Mouse (Mus musculus) C2C12 (cell line): ENCODE data around the gene Ptpn5. TPM values are rescaled to one million over a fixed set of nuclear protein-coding genes. Genes with fewer than 3 reads are reported as not detected.
A peak's percentile ranks its signal among the peaks of the same experiment; 100 is the strongest.

Experiments
- H3K27me3 ChIP-seq: one replicate; pipeline ENCODE4 v1.6.1; 2011; ENCODE audit not compliant: control insufficient read depth, insufficient read depth, insufficient read length
- H3K36me3 ChIP-seq: one replicate; pipeline ENCODE4 v1.6.1; 2011; ENCODE audit not compliant: control insufficient read depth, insufficient read depth
- H3K4me3 ChIP-seq: one replicate; pipeline ENCODE4 v1.5.1; 2011; ENCODE audit warnings: mild to moderate bottlenecking, control low read depth; ENCODE audit not compliant: poor library complexity, insufficient read depth, severe bottlenecking
- H3K79me2 ChIP-seq: one replicate; pipeline ENCODE4 v1.6.1; 2011; ENCODE audit not compliant: control insufficient read depth, insufficient read depth
- H3K79me3 ChIP-seq: one replicate; pipeline ENCODE4 v1.6.1; 2011; ENCODE audit warnings: low read depth, control low read depth
- H3ac ChIP-seq: one replicate; pipeline ENCODE3; 2011; ENCODE audit warnings: low read depth; ENCODE audit not compliant: control insufficient read depth, insufficient read length
- CEBPB ChIP-seq: IDR thresholded peaks from one replicate; pipeline ENCODE4 v1.6.1; 2011; ENCODE audit warnings: low read depth, mild to moderate bottlenecking, control low read depth, moderate library complexity
- CTCF ChIP-seq: IDR thresholded peaks from one replicate; pipeline ENCODE4 v1.5.1; 2011; ENCODE audit not compliant: control insufficient read depth, insufficient read depth, insufficient read length
- FOSL1 ChIP-seq: IDR thresholded peaks from one replicate; pipeline ENCODE4 v1.8.0; 2011; ENCODE audit warnings: mild to moderate bottlenecking, low read length; ENCODE audit not compliant: poor library complexity, insufficient read depth, severe bottlenecking
- MAX ChIP-seq: IDR thresholded peaks from one replicate; pipeline ENCODE4 v1.6.1; 2011; ENCODE audit warnings: mild to moderate bottlenecking, control low read depth
- MYOD1 ChIP-seq: IDR thresholded peaks from one replicate; pipeline ENCODE4 v1.6.1; 2011; ENCODE audit warnings: low read depth; ENCODE audit not compliant: control insufficient read depth, insufficient read length
- MYOG ChIP-seq: IDR thresholded peaks from one replicate; pipeline ENCODE4 v1.6.1; 2011; ENCODE audit not compliant: control insufficient read depth, insufficient read length; ENCODE audit errors: extremely low read depth
- USF1 ChIP-seq: IDR thresholded peaks from one replicate; pipeline ENCODE4 v1.6.1; 2011; ENCODE audit warnings: low read depth, mild to moderate bottlenecking, control low read depth, moderate library complexity
- polyA plus RNA-seq: library from polyadenylated mRNA; unstranded; fragments of >200 nt; fragmentation: generic; extraction: Trizol; gene quantifications from one replicate; pipeline ENCODE4 v1.2.1, GENCODE M21; 2012; ENCODE audit warnings: missing spikeins

Ptpn5 gene
- polyA plus RNA-seq, 1 experiment, result 0.16 TPM

DNA sequence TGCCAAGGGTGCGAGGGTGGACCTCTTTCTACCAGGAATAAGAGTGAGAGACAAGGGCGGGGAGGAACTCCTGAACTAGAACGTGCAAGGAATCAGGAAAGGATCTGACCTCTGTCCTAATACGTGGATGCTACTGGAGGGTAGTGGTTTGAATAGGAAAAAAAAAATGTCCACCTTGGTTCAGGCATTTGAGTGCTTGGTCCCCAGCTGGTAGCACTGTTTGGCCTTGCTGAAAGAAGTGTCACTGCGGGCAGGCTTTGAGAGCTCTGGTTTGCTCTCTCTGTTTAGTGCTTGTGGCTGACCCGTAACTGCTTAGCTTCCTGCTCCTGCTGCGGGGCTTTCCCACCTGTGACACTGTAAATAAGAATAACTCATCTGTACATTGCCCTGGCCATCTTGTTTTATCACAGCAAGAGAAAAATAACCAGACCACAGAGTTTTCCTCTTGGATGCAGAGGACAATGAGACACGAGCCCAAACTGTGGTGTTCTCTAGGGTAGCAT is 6.4 kb upstream of the Ptpn5 start:
- Histone ChIP-seq H3K27me3 (no peaks in the 10 kb centered on the region), H3K4me3 (no peak overlapping the region), H3K79me3 (no peaks in the 10 kb centered on the region), H3ac (no peak overlapping the region), H3K36me3 (no peaks in the 10 kb centered on the region), H3K79me2 (no peaks in the 10 kb centered on the region)
- TF ChIP-seq USF1 (no peak), CEBPB (no peak), CTCF (no peak), MAX (no peak), MYOD1 (no peak), FOSL1 (no peak), MYOG (no peak)

DNA sequence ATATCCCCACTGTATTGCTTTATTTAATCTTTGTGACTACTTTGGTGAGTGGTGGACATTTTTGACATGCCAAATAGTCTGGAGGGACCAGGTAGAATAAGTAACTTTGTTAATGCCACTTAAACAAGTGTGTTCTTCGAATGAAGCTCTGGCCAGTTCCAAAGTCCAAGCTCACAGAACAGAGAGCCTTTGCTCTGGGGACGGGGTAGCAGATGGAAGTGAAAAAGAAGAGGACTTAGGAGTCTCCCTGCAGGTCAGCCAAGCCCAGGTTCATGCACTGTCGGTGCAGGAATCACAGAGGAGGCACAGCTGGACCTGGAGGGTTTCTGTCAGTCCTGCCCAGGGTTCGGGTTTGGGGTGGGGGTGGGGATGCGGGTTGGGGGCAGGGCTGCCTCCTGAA is 1.1 kb upstream of the Ptpn5 start:
- no peak for TF ChIP-seq MAX
- no peak for TF ChIP-seq CTCF
- no peak for TF ChIP-seq MYOG
- no peak for TF ChIP-seq MYOD1
- no peak for TF ChIP-seq CEBPB
- no peak for TF ChIP-seq FOSL1
- no peaks in the 10 kb centered on the region for H3K79me2 ChIP-seq
- H3K27me3 ChIP-seq, result peaks cover 29% of the 10 kb centered on the region
- H3ac ChIP-seq, result no peak overlapping the region
- no peak overlapping the region for H3K4me3 ChIP-seq
- H3K36me3 ChIP-seq, result no peaks in the 10 kb centered on the region
- no peaks in the 10 kb centered on the region for H3K79me3 ChIP-seq

GRCm38 (mm10) chr7:47132931-47133260 is 588 bp downstream of the Ptpn5 start:
- peaks cover 29% of the 10 kb centered on the region for H3K27me3 ChIP-seq
- TF ChIP-seq MYOG (no peak), MYOD1 (no peak), CEBPB (no peak), MAX (no peak), FOSL1 (no peak), USF1 (no peak), CTCF (no peak)
- no peak overlapping the region for H3ac ChIP-seq
- no peaks in the 10 kb centered on the region for H3K36me3 ChIP-seq
- H3K79me3 ChIP-seq, result no peaks in the 10 kb centered on the region
- no peak overlapping the region for H3K4me3 ChIP-seq
- H3K79me2 ChIP-seq, result no peaks in the 10 kb centered on the region

DNA sequence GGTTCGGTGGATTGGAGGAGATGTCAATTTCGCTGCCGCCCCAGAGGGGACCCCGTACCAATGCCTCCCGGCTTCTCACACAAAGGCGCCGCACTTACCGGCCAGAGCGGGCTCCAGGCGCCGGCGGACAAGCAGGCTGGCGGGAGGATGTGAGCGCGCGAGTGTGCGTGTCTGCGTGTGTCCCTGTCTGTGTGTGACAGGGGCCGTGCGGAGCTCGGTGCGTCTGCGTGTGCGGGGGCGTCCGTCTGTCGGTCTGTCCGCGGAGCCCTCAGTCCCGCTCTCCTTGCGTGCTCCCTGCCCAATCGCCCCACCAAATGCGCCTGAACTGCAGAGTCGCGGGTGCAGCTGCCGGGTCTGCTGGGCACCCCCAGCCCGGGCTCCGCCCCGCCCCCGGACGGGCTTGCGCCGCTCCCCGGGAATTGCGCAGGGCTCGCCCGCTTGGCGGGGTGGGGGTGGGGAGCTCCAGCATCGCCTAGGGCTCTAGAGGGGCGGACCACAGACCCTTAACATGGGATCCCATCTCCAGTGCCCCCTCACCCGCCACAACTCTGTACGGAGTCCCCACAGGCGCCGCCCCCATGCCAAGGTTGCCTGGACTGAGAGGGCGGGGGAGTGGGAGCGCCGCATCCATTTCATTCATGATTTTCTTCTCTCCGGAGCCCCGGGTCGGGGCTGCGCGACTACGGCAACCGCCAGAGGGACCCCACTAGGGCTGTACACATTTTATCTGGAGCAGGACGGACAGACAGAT is 1.1 kb downstream of the Ptpn5 start:
- Histone ChIP-seq H3K4me3 (no peak overlapping the region), H3K27me3 (peaks cover 29% of the 10 kb centered on the region)

GRCm38 (mm10) chr7:47131840-47132179 is 1.7 kb downstream of the Ptpn5 start:
- no peaks in the 10 kb centered on the region for H3K79me2 ChIP-seq
- H3K36me3 ChIP-seq, result no peaks in the 10 kb centered on the region
- no peak overlapping the region for H3K4me3 ChIP-seq
- H3K27me3 ChIP-seq, result peaks cover 29% of the 10 kb centered on the region
- H3K79me3 ChIP-seq, result no peaks in the 10 kb centered on the region
- TF ChIP-seq MYOG (no peak), FOSL1 (no peak), MYOD1 (no peak), CTCF (no peak), MAX (no peak), USF1 (no peak), CEBPB (no peak)
- no peak overlapping the region for H3ac ChIP-seq

More for the DNA sequence above, 1.1 kb downstream of the Ptpn5 start:
- H3K36me3 ChIP-seq, result no peaks in the 10 kb centered on the region
- H3K79me2 ChIP-seq, result no peaks in the 10 kb centered on the region
- peak overlapping the region; percentile 36 for H3ac ChIP-seq
- no peaks in the 10 kb centered on the region for H3K79me3 ChIP-seq
- TF ChIP-seq CTCF (no peak), MAX (no peak), USF1 (no peak), FOSL1 (no peak), MYOG (no peak), MYOD1 (no peak), CEBPB (no peak)

DNA sequence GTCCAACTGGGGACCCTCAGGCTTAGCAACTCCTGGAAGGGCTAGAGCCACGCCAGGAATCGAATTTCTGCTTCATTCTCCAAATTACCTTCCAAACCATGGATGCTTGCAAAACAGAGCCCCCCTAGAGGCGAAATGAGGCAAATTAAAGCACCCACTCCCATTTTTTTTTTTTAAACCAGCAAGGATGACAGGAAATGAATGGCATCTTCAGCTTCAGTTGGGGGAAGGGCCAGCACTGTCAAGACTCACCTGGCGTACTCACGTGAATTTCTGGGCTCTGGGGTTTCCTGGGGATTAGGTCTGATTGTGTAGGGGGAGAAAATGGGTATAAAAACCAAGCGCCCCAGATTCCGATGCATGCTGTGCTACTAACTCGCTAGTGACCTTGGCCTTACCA is 2.2 kb downstream of the Ptpn5 start:
- Histone ChIP-seq H3K27me3 (peaks cover 29% of the 10 kb centered on the region), H3K79me3 (no peaks in the 10 kb centered on the region), H3K79me2 (no peaks in the 10 kb centered on the region), H3ac (no peak overlapping the region), H3K36me3 (no peaks in the 10 kb centered on the region), H3K4me3 (no peak overlapping the region)
- TF ChIP-seq MYOD1 (no peak), CTCF (no peak), CEBPB (no peak), MAX (no peak), MYOG (no peak), USF1 (no peak), FOSL1 (no peak)
